Mouse (Mus musculus) small intestine, adult 2 months (tissue): ENCODE data around the gene Pde4d.

Experiments used
- CTCF ChIP-seq: fragments of 200-500 bp; IDR thresholded peaks from 2 replicates; pipeline ENCODE4 v1.5.1; 2012; ENCODE audit warnings: low read depth, mild to moderate bottlenecking, control low read depth, inconsistent platforms, low read length, moderate library complexity, mixed read lengths; ENCODE audit not compliant: insufficient replicate concordance, insufficient read length; ENCODE audit errors: extremely low read depth
- POLR2A ChIP-seq: fragments of 200-500 bp; IDR thresholded peaks from 2 replicates; pipeline ENCODE4 v1.6.1; 2012; ENCODE audit warnings: low read depth, mild to moderate bottlenecking, control low read depth, inconsistent platforms, low read length, moderate library complexity

DNA sequence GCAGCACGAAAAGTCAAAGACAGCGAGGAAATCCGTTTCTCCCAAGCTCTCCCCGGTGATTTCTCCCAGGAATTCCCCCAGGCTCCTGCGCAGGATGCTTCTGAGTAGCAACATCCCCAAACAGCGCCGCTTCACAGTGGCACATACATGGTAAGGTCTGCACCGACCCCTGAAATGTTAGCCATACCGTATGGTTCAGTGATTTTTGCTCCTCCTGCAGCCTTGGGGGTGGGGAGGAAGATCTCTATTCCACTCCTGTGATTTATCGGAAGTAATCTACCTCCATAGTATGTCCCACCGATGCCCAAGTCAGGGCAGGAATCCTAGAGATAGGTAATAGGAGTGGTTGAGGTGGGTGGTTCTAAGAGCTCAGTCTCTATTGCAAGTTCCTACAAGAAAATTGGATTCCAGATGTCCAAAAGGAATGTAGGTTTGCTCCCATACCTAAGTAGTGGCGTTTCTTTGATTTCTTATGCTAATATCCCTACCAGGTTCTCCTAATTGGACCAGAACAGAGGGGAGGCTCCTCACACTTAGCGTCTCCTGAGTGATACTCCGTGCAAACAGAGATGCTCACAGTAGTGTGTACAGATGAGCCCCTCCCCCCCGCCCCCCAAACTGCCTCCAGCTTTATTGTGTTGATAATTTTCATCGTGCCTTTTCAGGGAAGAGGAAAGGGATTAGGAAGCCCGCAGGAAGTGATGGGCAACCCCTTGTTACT is 811.2 kb downstream of the Pde4d start:
- TF ChIP-seq POLR2A = no peak
- TF ChIP-seq CTCF = no peak
